ENCODE assay signal across 24 mouse cellular contexts in the genomic region with DNA sequence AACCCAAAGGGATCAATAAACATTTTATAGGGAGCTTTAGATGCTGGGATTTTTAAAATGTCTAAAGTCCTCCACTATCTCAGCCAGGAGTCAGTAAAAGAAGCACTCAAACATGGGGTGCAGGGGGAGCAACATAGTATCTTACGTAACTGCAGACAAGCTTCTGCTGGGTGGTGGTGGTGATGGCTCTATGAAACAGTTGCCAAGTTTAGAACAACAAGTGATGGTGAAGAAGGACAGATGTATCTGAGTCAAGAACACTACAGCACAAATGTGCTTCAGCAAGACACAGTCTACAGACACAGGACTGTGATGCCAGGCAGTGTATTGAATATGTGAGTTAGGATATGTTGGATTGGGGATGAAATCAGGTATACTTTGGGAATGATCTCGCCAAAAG.
DNase-seq lines count a peak whose midpoint lies in the region; ATAC-seq lines count a peak whose summit lies in the region.
"Had no signal": no experiment of that assay in that cellular context is flagged by ENCODE, and none has a peak within 500 bp of the region (broad histone marks: within the 10 kb centered on the region; RNA-seq: fewer than 3 reads in every experiment).

No protein-coding gene starts in this region.

- peak; percentile 82 for ATAC-seq in lung, embryonic 15.5 days (ENCODE audit: borderline replicate concordance, extremely low read depth, low FRiP score, low TSS enrichment)
- 0 out of 2 replicates have a peak, but pooled peaks have one; percentile 6 for ATAC-seq in neural tube, embryonic 12.5 days (ENCODE audit: low FRiP score, low read depth)
- no peak for ATAC-seq in neural tube, embryonic 15.5 days (ENCODE audit: low FRiP score)
- ATAC-seq: CD4-positive, CD25-positive, alpha-beta regulatory T cell, adult 4 months; forebrain, embryonic 15.5 days had no signal

- H3K9me3 ChIP-seq in lung, embryonic 15.5 days: no peaks in the 10 kb centered on the region
- H3K9me3 ChIP-seq in neural tube, embryonic 12.5 days: no peaks in the 10 kb centered on the region
- H3K9me3 ChIP-seq in neural tube, embryonic 15.5 days (replicated peaks): no peaks in the 10 kb centered on the region
- H3K9me3 ChIP-seq: embryonic facial prominence, embryonic 10.5 days; embryonic facial prominence, embryonic 13.5 days; forebrain, embryonic 12.5 days; forebrain, embryonic 15.5 days; heart, embryonic 10.5 days; heart, embryonic 13.5 days; hindbrain, embryonic 10.5 days; hindbrain, embryonic 13.5 days had no signal

- H3K4me1 ChIP-seq in lung, embryonic 15.5 days: peaks cover 14% of the 10 kb centered on the region
- no peaks in the 10 kb centered on the region; the same call in 1 of the 2 replicates for H3K4me1 ChIP-seq in neural tube, embryonic 12.5 days
- no peaks in the 10 kb centered on the region; the same call in 1 of the 2 replicates for H3K4me1 ChIP-seq in neural tube, embryonic 15.5 days
- H3K4me1 ChIP-seq: forebrain, embryonic 12.5 days; forebrain, embryonic 15.5 days; hindbrain, embryonic 10.5 days; hindbrain, embryonic 13.5 days had no signal

- no peak overlapping the region for H3K4me2 ChIP-seq in lung, embryonic 15.5 days
- no peak overlapping the region for H3K4me2 ChIP-seq in neural tube, embryonic 12.5 days (replicated peaks)
- H3K4me2 ChIP-seq in neural tube, embryonic 15.5 days: no peak overlapping the region
- H3K4me2 ChIP-seq: embryonic facial prominence, embryonic 13.5 days; forebrain, embryonic 12.5 days; forebrain, embryonic 15.5 days; heart, embryonic 13.5 days; hindbrain, embryonic 13.5 days had no signal

- peak overlapping the region; percentile 21; the same call in 1 of the 2 replicates for H3K27ac ChIP-seq in lung, embryonic 15.5 days
- no peak overlapping the region for H3K27ac ChIP-seq in neural tube, embryonic 12.5 days
- H3K27ac ChIP-seq in neural tube, embryonic 15.5 days (replicated peaks): no peak overlapping the region
- H3K27ac ChIP-seq: embryonic facial prominence, embryonic 10.5 days; embryonic facial prominence, embryonic 13.5 days; forebrain, embryonic 12.5 days; forebrain, embryonic 15.5 days; heart, adult 2 months; heart, embryonic 10.5 days; heart, embryonic 13.5 days; hindbrain, embryonic 10.5 days; hindbrain, embryonic 13.5 days had no signal

- no peak for DNase-seq in lung, postnatal 14 days
- DNase-seq in lung, postnatal 25 days (ENCODE audit: low spot score): peak; percentile 51
- no peak for DNase-seq in adrenal gland, adult 8-10 months
- DNase-seq: adrenal gland, adult 2 months; adrenal gland, postnatal 25 days; cerebellum, adult 11-12 months; cerebellum, adult 8-10 months; cerebellum, postnatal 36 days; embryo, embryonic 11 days; gastrocnemius, postnatal 36 days; heart, adult 2 months had no signal

- WGBS in lung, embryonic 15.5 days: 55% methylated on average over 2 of the region's 2 CpGs
- 77% methylated on average over 2 of the region's 2 CpGs for WGBS in neural tube, embryonic 12.5 days
- 84% methylated on average over 2 of the region's 2 CpGs for WGBS in neural tube, embryonic 15.5 days

- H3K36me3 ChIP-seq in lung, embryonic 15.5 days: no peaks in the 10 kb centered on the region
- no peaks in the 10 kb centered on the region for H3K36me3 ChIP-seq in neural tube, embryonic 12.5 days
- no peaks in the 10 kb centered on the region for H3K36me3 ChIP-seq in neural tube, embryonic 15.5 days
- H3K36me3 ChIP-seq: embryonic facial prominence, embryonic 10.5 days; embryonic facial prominence, embryonic 13.5 days; forebrain, embryonic 12.5 days; forebrain, embryonic 15.5 days; heart, embryonic 10.5 days; heart, embryonic 13.5 days; hindbrain, embryonic 10.5 days; hindbrain, embryonic 13.5 days had no signal

- H3K9ac ChIP-seq in lung, embryonic 15.5 days: no peak overlapping the region
- H3K9ac ChIP-seq in neural tube, embryonic 12.5 days: no peak overlapping the region
- no peak overlapping the region for H3K9ac ChIP-seq in neural tube, embryonic 15.5 days (replicated peaks)
- H3K9ac ChIP-seq: embryonic facial prominence, embryonic 13.5 days; forebrain, embryonic 12.5 days; forebrain, embryonic 15.5 days; heart, embryonic 13.5 days; hindbrain, embryonic 13.5 days had no signal

- no peaks in the 10 kb centered on the region for H3K27me3 ChIP-seq in lung, embryonic 15.5 days
- no peaks in the 10 kb centered on the region for H3K27me3 ChIP-seq in neural tube, embryonic 12.5 days (replicated peaks)
- H3K27me3 ChIP-seq in neural tube, embryonic 15.5 days (replicated peaks): no peaks in the 10 kb centered on the region
- H3K27me3 ChIP-seq: embryonic facial prominence, embryonic 13.5 days; forebrain, embryonic 12.5 days; forebrain, embryonic 15.5 days; heart, embryonic 13.5 days; hindbrain, embryonic 13.5 days had no signal

- H3K4me3 ChIP-seq in lung, embryonic 15.5 days: no peak overlapping the region
- H3K4me3 ChIP-seq in neural tube, embryonic 12.5 days: no peak overlapping the region
- no peak overlapping the region for H3K4me3 ChIP-seq in neural tube, embryonic 15.5 days (replicated peaks)
- H3K4me3 ChIP-seq: embryonic facial prominence, embryonic 10.5 days; embryonic facial prominence, embryonic 13.5 days; erythroblast, embryonic 14.5 days; forebrain, embryonic 12.5 days; forebrain, embryonic 15.5 days; heart, adult 2 months; heart, embryonic 10.5 days; heart, embryonic 13.5 days; hindbrain, embryonic 10.5 days; hindbrain, embryonic 13.5 days had no signal
